Mouse (Mus musculus): ENCODE data around the gene BC017158.

DNA sequence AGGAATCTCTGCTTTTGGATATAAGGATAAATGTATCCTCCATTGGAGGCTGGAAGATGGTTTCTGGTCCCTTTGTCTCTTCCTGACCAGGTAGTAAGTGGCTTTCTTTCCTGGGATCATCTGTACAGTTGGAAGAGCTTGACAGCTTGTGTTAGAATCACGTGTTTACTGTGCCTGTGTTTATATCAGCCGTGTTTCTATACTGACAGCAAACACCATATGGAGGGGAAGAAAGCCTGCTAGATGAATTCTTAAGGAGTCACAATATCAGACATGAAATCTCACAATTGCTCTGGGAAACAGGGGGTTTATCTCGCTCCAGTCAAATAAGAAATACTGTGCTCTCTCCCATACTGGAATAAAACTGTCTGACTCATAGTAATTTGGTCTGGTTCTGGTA lies 11.2 kb upstream of the BC017158 start:
- no peak for TF ChIP-seq POLR2A (IDR thresholded peaks at IDR 0.05; ENCODE audit: insufficient read length, low read depth)
- no peak for TF ChIP-seq MAX (IDR thresholded peaks at IDR 0.05; ENCODE audit: low read depth)
- no peak for TF ChIP-seq E2F4 (IDR thresholded peaks at IDR 0.05; ENCODE audit: insufficient read depth)

Measured in myocyte (in vitro differentiated cells).